Mouse (Mus musculus) heart, embryonic 13.5 days (tissue): Measurements from ENCODE around the gene Gpc6. TPM values are rescaled to one million over a fixed set of nuclear protein-coding genes. Genes with fewer than 3 reads are reported as not detected.
"Not testable (repeated sequence)": the region's sequence is repeated elsewhere in the genome, so short reads cannot be mapped to it uniquely, and the experiment has no call there.

Experiments
- ATAC-seq: fragments of 200-750 bp; cut with Nextera tagmentation; 2 replicates; pipeline ENCODE4 v1.8.0; 2017; ENCODE audit warnings: moderate TSS enrichment; ENCODE audit not compliant: insufficient number of reproducible peaks, low FRiP score, low TSS enrichment; ENCODE audit errors: extremely low read depth
- H3K27ac ChIP-seq: fragments of 300-500 bp; sonication (generic); replicated peaks from 2 replicates; pipeline ENCODE4 v1.5.1; 2015; ENCODE audit warnings: moderate library complexity, mild to moderate bottlenecking, inconsistent platforms
- H3K27me3 ChIP-seq: fragments of 300-500 bp; sonication (generic); replicated peaks from 2 replicates; pipeline ENCODE4 v1.6.1; 2015; ENCODE audit warnings: mild to moderate bottlenecking, inconsistent platforms
- H3K36me3 ChIP-seq: fragments of 300-500 bp; sonication (generic); 2 replicates; pipeline ENCODE4 v1.6.1; 2015; ENCODE audit warnings: mild to moderate bottlenecking, inconsistent platforms
- H3K4me1 ChIP-seq: fragments of 300-500 bp; sonication (generic); 2 replicates; pipeline ENCODE4 v1.6.1; 2015; ENCODE audit warnings: inconsistent platforms
- H3K4me2 ChIP-seq: fragments of 300-500 bp; sonication (generic); 2 replicates; pipeline ENCODE4 v1.6.1; 2015; ENCODE audit warnings: inconsistent platforms, mild to moderate bottlenecking, moderate library complexity
- H3K4me3 ChIP-seq: fragments of 300-500 bp; sonication (generic); 2 replicates; pipeline ENCODE4 v1.5.1; 2015; ENCODE audit warnings: moderate library complexity, mild to moderate bottlenecking, inconsistent platforms
- H3K9ac ChIP-seq: fragments of 300-500 bp; sonication (generic); 2 replicates; pipeline ENCODE4 v1.6.1; 2015; ENCODE audit warnings: inconsistent platforms, mild to moderate bottlenecking, moderate library complexity
- H3K9me3 ChIP-seq: fragments of 300-500 bp; sonication (generic); 2 replicates; pipeline ENCODE4 v1.6.1; 2016; ENCODE audit warnings: inconsistent platforms
- WGBS: fragments of 180-500 bp; shearing (Covaris S2); methylation state at CpG from one replicate; pipeline ENCODE4 v1.1.7; 2015; ENCODE audit warnings: mixed read lengths; 5-methylcytosine and 5-hydroxymethylcytosine counted together
- polyA plus RNA-seq: library from polyadenylated mRNA; unstranded; fragments of >200 nt; fragmentation: Nextera tagmentation; extraction: Ambion mirVana; gene quantifications from 2 replicates; pipeline ENCODE4 v1.2.1, GENCODE M21; 2015

The Gpc6 gene
- polyA plus RNA-seq, 1 experiment from 2014 or later: 13.1 TPM

- Histone ChIP-seq H3K36me3 (no peaks in the 10 kb centered on the region), H3K9ac (no peak overlapping the region), H3K9me3 (no peaks in the 10 kb centered on the region), H3K4me3 (no peak overlapping the region), H3K4me1 (no peaks in the 10 kb centered on the region), H3K4me2 (no peak overlapping the region), H3K27ac (no peak overlapping the region), H3K27me3 (no peaks in the 10 kb centered on the region)
- 77% methylated on average over 6 of the region's 6 CpGs for WGBS
- no peak for ATAC-seq
These were observed 494.6 kb downstream of the Gpc6 start for GRCm38 (mm10) chr14:117419561-117420218.

GRCm38 (mm10) chr14:117421170-117421569 lies 496.1 kb downstream of the Gpc6 start:
- H3K4me3 ChIP-seq: no peak overlapping the region
- no peaks in the 10 kb centered on the region for H3K36me3 ChIP-seq
- WGBS: 41% methylated on average over 3 of the region's 3 CpGs
- no peaks in the 10 kb centered on the region for H3K27me3 ChIP-seq
- no peak overlapping the region for H3K9ac ChIP-seq
- no peaks in the 10 kb centered on the region for H3K9me3 ChIP-seq
- no peak overlapping the region for H3K27ac ChIP-seq
- ATAC-seq: no peak
- H3K4me1 ChIP-seq: peaks cover 2% of the 10 kb centered on the region; the same call in 1 of the 2 replicates
- no peak overlapping the region for H3K4me2 ChIP-seq

- Histone ChIP-seq H3K4me1 (peaks cover 4% of the 10 kb centered on the region; the same call in 1 of the 2 replicates), H3K4me3 (no peak overlapping the region), H3K9me3 (no peaks in the 10 kb centered on the region), H3K27me3 (no peaks in the 10 kb centered on the region), H3K9ac (no peak overlapping the region), H3K27ac (no peak overlapping the region), H3K36me3 (no peaks in the 10 kb centered on the region), H3K4me2 (no peak overlapping the region)
- no peak for ATAC-seq
- WGBS: 47% methylated on average over 7 of the region's 7 CpGs
These were observed 501.0 kb downstream of the Gpc6 start for GRCm38 (mm10) chr14:117426116-117426515.

DNA sequence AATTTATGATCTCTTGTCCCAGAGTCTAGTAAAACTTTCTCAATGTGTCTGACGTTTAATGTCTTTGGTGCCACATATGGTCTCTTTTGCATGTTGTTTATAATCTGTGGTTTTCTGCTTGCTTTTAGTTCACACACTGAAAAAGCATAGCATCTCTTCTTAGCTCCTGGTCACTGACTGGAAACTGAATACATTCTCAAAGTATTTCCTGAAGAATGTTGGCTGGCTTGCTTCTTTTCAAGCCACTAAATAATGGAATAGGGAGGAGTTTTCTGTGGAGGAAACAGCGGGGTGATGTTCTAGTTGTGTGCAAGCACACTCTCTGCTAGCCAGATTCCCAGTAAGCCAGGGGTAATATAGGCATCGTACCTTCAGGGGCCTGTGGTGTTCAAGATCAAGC lies 502.7 kb downstream of the Gpc6 start:
- no peak overlapping the region for H3K27ac ChIP-seq
- H3K9ac ChIP-seq: no peak overlapping the region
- H3K4me1 ChIP-seq: peaks cover 4% of the 10 kb centered on the region; the same call in 1 of the 2 replicates
- H3K9me3 ChIP-seq: no peaks in the 10 kb centered on the region
- no peaks in the 10 kb centered on the region for H3K36me3 ChIP-seq
- no peak overlapping the region for H3K4me2 ChIP-seq
- H3K4me3 ChIP-seq: no peak overlapping the region
- 70% methylated on average over 3 of the region's 3 CpGs for WGBS
- no peaks in the 10 kb centered on the region for H3K27me3 ChIP-seq
- no peak for ATAC-seq

DNA sequence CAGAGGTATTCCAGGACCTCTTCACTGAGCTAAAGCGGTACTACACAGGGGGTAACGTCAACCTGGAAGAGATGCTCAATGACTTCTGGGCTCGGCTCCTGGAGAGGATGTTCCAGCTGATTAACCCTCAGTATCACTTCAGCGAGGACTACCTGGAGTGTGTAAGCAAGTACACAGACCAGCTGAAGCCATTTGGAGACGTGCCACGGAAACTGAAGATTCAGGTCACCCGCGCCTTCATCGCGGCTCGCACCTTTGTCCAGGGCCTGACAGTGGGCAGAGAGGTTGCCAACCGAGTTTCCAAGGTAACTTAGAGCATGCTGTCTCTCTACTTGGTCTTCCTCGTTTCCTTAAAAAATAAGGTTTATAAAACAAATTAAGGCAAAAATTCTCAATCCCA lies 510.6 kb downstream of the Gpc6 start:
- WGBS: 91% methylated on average over 13 of the region's 13 CpGs
- H3K9ac ChIP-seq: no peak overlapping the region

GRCm38 (mm10) chr14:117446675-117447231 lies 521.6 kb downstream of the Gpc6 start:
- WGBS: 87% methylated on average over 2 of the region's 2 CpGs
- H3K9ac ChIP-seq, ATAC-seq, H3K27ac ChIP-seq, H3K4me2 ChIP-seq, H3K4me1 ChIP-seq, H3K4me3 ChIP-seq, H3K9me3 ChIP-seq, H3K36me3 ChIP-seq, H3K27me3 ChIP-seq: not testable (repeated sequence)

More for the DNA sequence above, 510.6 kb downstream of the Gpc6 start:
- ATAC-seq: no peak
- Histone ChIP-seq H3K4me3 (no peak overlapping the region), H3K27ac (no peak overlapping the region), H3K27me3 (no peaks in the 10 kb centered on the region), H3K4me1 (no peaks in the 10 kb centered on the region), H3K9me3 (no peaks in the 10 kb centered on the region), H3K36me3 (0 out of 2 replicates have a peak, but pooled peaks cover 4% of the 10 kb centered on the region), H3K4me2 (no peak overlapping the region)

DNA sequence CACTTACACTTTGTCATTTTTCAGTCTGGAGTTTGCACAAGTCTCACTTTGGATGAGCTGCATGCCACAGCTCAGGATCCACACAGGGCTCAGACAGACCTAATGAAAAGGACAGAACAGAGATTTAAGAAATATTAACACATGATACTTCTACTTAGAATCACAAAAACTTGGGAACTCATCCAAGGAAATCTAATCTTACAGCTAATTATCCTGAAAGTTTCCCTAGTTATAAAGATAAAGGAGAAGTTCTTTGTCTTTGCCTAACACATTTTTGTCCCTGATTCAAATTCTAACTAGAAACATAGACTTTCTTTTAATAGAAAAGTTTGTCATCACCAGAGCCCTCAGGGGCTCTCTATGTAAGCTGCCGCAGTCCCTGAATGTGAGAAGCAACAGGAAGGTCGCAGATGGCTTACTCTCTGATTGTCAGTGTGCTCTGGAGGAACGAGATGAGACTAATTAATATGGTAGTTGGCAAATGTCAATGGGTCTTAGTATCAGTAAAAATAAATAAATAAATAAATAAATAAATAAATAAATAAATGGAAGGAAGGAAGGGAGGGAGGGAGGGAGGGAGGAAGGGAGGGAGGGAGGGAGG lies 526.4 kb downstream of the Gpc6 start:
- no peak for ATAC-seq
- no peak overlapping the region for H3K4me3 ChIP-seq
- H3K4me1 ChIP-seq: no peaks in the 10 kb centered on the region
- 43% methylated on average over 3 of the region's 3 CpGs for WGBS
- no peaks in the 10 kb centered on the region for H3K36me3 ChIP-seq
- no peaks in the 10 kb centered on the region for H3K27me3 ChIP-seq
- H3K9me3 ChIP-seq: no peaks in the 10 kb centered on the region
- no peak overlapping the region for H3K4me2 ChIP-seq
- H3K9ac ChIP-seq: no peak overlapping the region
- no peak overlapping the region for H3K27ac ChIP-seq

- 69% methylated on average over 7 of the region's 7 CpGs for WGBS
- H3K36me3 ChIP-seq: no peaks in the 10 kb centered on the region
- H3K27ac ChIP-seq: no peak overlapping the region
- no peak overlapping the region for H3K4me3 ChIP-seq
- no peaks in the 10 kb centered on the region for H3K9me3 ChIP-seq
- no peaks in the 10 kb centered on the region for H3K27me3 ChIP-seq
- no peak for ATAC-seq
- H3K4me1 ChIP-seq: no peaks in the 10 kb centered on the region
- H3K4me2 ChIP-seq: no peak overlapping the region
- no peak overlapping the region for H3K9ac ChIP-seq
These were observed 527.0 kb downstream of the Gpc6 start for GRCm38 (mm10) chr14:117452150-117452549.

GRCm38 (mm10) chr14:117473378-117473777 lies 548.3 kb downstream of the Gpc6 start:
- Histone ChIP-seq H3K4me2 (no peak overlapping the region), H3K4me3 (no peak overlapping the region), H3K9ac (no peak overlapping the region), H3K36me3 (no peaks in the 10 kb centered on the region), H3K27ac (no peak overlapping the region), H3K27me3 (no peaks in the 10 kb centered on the region), H3K9me3 (no peaks in the 10 kb centered on the region), H3K4me1 (no peaks in the 10 kb centered on the region)
- no peak for ATAC-seq
- 73% methylated on average over 2 of the region's 2 CpGs for WGBS

DNA sequence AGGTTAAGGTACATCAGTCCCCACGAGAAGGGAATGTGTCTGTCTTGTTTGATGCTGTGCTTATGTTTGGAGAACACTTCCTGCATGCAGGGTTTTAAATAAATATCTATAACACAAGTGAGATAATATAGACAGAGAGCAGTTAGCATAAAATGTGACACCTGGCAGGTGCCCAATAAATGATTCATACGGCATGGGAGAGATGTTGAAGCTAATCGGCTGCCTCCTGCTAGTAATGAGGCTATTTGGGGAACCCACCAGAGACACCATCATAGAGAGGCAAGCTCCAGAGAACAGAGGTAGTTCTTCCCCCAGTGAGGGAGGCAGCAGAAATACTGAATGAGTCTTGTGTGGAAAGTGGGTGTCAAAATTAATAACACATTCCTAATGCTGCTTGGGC lies 553.8 kb downstream of the Gpc6 start:
- no peak overlapping the region for H3K9ac ChIP-seq
- H3K27ac ChIP-seq: no peak overlapping the region
- no peak for ATAC-seq
- WGBS: 45% methylated on average over 3 of the region's 3 CpGs
- H3K9me3 ChIP-seq: no peaks in the 10 kb centered on the region
- H3K36me3 ChIP-seq: no peaks in the 10 kb centered on the region
- no peaks in the 10 kb centered on the region for H3K27me3 ChIP-seq
- H3K4me1 ChIP-seq: peaks cover 6% of the 10 kb centered on the region
- no peak overlapping the region for H3K4me3 ChIP-seq
- no peak overlapping the region for H3K4me2 ChIP-seq

DNA sequence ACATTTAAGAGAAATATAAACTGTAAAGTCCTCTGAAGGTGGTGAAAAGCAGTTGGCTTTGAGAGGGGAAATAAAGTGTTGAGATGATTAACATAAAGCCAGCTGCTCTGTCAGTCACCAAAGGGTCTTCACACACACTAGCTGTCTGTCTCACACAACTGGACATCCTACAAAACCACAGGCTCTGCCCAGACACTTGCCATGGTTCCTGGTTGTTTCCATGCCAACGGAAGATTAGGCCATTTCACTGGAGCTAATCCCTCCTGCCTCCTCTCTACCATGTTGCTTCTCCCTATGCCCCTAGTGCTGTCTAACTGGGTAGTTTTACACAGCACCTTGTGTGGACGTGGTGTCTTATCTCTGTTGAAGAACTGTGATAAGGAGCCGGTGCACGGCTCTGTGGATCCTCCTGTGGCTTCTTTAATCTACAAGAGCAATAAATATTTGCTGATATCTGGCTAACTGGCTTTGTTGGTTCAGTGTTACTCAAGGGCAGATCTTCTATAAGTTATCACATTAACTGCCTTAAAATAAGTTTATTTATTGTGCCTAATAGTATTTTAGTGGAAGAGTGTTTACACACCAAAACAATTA lies 562.1 kb downstream of the Gpc6 start:
- WGBS: 29% methylated on average over 4 of the region's 4 CpGs
- no peaks in the 10 kb centered on the region for H3K27me3 ChIP-seq
- ATAC-seq: no peak

More for the DNA sequence above, 562.1 kb downstream of the Gpc6 start:
- Histone ChIP-seq H3K36me3 (no peaks in the 10 kb centered on the region), H3K27ac (no peak overlapping the region), H3K9ac (no peak overlapping the region), H3K4me1 (no peaks in the 10 kb centered on the region), H3K4me2 (no peak overlapping the region), H3K9me3 (no peaks in the 10 kb centered on the region), H3K4me3 (no peak overlapping the region)
